Mouse (Mus musculus) natural killer cell, adult 2 months (primary cell): ENCODE data around the gene Ptbp2.

ENCODE experiments used
- DNase-seq, 2 experiments: peaks; one replicate each; pipeline ENCODE4 v3.0.0; 2022; ENCODE audit warnings: low spot score in 2 of 2

Gene Ptbp2

DNA sequence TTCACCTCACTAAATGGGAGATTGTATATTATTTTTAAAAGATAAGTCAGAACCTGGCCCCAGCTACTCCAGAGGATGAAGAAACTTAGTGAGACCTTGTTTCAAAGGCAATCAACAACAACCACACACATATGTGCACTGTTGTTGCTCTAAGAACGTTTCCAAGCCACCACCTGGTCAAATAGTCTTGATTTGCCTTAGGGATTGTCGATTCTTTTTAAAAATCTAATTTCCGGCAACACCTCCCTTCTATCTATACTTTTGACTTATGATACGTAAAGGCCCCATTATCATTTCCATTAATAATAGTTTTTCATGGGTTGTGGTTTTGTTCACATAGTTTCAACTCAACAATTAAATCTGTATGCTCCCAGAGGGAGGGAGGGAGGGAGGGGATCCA, at the start of gene Ptbp2:
TSS of gene Ptbp2 (minus strand) at position 101 of the 400 bp plus-strand sequence.
- no peak for DNase-seq

DNA sequence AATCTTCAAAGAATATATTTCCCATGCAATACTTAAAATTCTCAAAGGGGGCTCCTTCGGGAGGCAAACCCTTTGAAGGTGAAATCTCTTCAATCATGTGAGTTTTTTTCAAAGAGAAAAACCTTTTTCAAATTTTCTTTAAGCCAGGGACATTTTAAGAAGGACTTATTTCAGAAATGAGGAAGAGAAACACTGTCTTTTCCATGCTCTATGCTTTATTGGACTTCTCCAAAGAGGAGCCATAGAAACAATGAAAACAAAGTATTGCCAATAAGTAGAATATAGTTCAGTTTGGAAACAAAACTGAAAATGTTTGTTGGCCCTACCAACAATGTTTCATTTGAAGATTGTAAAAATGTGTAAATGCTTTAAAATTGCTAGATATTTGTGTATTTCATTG, 30.4 kb upstream of the Ptbp2 start:
- no peak for DNase-seq

DNA sequence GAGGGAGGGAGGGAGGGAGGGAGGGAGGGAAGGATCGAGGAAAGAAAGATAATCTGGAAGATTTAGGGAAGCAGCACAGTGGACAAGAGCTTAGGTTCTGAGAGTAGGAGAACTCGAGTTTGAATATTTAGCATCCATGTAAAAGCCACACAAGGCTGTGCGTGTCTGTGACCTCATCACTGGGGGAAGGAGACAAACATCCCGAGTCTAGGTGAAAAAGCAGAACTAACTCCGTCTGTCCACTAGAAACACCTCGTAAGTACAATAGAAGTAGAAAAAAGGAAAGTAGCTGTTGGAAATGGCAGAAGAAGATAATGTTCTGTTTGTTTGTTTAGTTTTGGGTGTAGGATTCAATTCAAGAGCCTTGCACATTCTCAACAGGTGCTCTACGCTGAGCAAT, 21.9 kb upstream of the Ptbp2 start:
- DNase-seq = no peak

DNA sequence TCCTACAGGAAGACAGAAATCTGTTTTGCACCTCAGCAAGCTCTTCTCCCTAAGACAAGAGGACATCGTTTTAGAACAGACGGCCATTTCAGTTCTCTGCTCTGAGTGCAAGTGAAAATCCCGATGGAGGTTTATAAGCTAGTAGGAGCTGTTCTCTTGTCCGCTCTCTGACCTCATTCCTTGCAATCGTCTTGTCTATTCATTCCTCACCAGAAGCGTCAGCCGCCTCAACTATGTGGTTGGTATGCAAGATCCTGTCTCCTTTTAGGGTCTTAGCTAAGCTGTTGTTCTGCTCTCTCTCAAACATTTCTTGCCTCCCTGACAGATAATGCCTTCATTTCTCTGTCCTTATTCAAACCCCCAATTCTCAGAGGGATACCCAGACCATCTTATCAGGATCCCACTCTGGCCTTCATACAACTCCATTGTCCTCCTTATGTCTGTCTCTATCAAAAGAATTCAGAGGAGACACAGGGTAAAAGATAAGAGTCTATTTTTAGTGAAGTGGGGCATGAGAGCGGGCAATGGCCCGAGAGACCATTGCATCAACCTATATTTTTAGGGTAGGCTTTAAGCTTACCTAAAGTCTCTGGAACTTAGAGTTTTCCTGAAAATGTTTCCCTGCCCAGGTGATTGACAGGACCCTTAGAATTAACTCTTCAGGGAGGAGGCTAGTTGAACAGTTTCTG, 10.6 kb upstream of the Ptbp2 start:
- no peak for DNase-seq

DNA sequence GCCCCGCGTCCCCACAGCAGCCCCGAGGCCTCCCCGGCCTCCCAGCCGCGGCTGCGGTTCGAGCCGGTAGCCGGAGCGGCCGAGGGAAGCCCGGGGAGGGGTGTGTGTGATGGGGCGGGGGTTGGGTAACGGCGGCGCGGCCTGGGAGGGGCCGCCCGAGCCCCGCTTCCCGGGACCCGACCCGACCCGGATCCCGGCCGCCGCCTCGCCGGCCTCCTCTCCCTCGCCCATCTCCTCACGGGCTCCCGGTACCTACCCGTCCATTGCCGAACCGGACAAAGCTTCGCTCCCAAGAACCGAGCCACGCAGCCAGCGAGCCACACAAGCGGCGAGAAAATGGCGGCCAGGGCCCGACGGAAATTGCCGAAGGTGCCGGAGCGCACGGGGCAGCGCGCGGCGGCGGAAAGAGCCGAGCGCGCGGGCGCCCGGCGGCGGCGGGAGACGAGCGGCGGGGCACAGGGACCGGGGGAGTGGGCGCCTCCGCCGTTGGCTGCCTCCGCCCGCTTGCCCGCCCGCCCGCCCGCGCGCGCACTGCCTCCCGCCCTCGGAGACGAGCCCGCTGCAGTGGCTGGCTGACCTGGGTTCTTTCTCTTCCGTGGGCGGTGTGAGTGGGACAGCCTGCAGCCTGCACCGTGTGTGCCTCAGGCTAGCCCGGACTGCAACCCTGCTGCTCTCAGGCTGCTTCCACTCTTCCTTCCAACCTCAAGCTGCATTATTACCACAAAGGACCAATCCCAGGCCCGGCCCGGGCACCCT, 1.1 kb downstream of the Ptbp2 start:
- peak; percentile 76 to 83 for DNase-seq

DNA sequence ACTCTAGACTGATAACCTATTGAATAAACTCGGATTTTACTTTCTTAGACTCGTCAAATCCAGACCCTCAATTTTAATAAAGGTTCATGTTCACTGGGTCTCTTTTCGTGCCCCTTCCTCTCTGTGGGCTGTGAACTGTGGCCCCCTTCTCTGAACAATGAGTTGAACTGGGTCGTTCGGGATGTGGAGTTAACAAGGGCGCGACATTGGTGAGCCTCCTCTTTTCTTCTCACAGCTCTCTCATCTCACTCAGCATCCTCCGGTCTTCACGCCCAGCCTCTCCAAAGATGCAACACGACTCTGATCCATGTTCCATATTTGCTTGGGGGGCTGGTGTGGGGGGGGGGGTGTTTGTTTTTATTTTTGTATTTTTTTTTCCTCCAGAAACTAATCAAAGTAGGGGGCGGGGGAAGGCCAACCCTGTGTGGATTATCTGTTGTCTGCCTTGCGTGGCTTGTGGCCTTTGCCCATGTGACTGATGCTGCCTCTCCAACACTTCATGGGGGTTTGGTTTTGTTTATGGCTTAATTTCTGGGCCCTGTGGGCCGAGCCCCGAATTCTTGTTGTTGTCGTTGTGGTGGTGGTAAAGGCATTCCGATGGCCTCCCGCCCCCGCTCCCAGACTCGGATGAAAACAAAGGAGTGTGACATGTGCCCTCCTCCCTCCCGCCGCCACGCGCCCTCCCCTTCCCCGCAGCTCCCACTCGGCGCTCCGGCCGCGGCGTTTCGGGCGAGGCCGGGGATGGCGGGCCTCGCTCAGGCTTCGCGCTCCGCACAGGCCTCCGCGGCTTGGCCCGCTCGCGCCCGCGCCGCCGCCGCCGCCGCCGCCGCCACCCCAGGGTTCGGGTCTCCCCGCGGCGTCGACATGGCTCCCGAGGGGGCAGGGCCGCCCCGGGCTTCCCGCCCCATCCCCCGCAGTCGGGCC, 2.0 kb downstream of the Ptbp2 start:
- peak; percentile 29 to 34 for DNase-seq

DNA sequence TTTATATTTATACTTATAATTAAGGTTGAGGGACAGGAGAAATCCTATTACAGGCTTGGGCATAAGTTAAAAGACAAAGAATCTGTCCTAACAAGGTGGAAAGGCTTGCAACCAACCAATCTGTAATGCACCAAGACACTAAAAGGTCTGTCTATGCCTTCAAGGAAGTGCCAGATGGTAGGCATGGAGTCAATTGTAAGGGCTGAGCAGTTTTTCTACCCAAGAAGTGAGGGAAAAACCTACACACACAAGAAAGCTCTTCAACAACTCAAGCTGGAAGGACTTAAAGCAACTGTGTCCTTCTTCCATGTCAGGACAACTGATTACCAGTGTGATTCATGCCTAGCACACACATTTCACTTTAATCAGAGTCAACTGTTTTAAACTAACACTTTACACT, 3.4 kb downstream of the Ptbp2 start:
- DNase-seq = no peak

DNA sequence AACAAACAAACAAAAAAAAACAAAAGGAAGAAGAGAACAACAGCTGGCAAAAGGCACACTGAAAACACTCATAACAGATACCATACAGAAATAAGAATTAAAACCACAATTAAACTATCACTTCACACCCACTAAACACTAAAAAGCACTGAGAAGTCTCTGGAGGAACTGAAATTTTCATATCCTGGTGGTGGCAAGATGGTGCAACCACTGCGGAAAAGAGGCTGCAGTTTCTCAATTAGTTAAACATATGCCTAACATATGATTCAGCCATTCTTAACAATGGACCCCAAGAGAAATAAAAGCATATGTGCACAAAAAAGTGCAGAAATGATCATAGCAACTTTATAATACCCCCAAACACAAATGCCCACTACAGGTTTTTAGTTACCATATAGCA, 5.0 kb downstream of the Ptbp2 start:
- DNase-seq = no peak

DNA sequence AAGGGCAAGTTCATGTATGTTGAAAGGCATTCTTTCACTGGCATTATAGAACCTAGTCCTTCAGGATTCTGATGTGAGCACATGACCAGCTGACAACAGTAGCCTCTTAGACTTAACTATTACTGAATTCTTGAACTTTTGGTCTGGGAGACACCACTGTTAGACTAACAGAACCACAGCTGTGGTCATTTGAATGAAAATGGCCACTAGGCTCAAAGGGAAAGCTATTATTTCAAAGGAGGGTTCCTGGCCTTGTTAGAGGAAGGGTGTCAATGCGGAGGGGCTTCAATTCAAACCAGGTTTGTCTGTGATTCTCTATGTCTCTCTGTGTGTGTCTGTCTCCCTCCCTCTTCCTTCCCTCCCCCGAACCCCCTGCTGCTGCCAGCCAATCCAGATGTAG, 5.8 kb downstream of the Ptbp2 start:
- DNase-seq = no peak

DNA sequence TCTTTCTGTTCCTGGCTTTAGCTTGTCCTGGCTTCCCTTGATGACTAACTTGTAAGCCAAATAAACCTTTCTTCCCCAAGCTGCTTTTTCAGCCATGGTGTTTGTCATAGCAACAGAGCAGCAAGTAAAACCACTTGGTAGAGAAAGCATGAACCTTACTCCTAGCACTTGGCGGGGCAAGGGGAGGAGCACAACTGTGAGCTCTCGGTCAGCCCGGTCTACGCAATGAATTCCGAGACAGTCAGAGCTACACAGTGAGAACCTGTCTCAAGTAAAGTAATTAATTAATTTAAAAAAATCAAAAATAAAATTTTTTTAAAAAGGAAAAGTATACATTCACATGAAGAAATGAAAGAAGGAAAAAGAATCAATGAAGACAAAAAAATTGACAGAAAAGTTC, 8.1 kb downstream of the Ptbp2 start:
- no peak for DNase-seq

DNA sequence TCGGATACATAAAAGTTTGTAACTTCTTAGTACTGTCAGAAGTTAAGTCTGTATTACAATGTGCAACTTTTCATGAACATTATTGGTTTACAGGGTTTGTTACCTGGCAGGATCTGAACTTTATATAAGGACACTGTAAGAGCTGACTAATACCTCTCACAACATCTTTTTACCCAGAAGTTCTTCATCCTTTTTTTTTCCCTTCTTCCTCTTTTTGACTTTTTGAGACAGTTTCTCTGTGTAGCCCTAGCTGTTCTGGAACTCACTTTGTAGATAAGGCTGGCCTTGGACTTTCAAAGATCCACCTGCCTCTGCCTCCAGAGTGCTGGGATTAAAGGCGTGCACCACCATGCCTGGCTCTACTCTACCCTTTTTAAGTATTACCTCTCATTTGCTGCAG, 11.5 kb downstream of the Ptbp2 start:
- DNase-seq = no peak

DNA sequence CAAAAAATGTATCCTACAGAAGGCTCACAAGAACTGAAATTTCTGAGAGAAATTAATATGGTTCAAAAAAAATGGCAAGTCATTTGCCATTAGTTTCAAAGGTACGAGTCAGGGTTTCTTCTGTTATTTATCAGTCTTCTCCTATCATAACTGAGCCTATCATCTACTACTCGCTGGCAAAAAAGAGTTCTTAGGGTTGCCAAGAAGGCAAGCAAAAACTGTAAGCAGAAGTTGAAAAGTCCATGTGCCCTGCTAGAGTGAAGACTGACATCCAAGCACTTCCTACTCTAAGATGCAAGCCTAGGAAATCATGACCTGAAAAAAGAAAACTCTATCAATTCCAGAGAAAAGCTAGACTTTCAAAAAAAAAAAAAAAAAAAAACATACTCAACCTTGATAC, 20.5 kb downstream of the Ptbp2 start:
- no peak for DNase-seq

DNA sequence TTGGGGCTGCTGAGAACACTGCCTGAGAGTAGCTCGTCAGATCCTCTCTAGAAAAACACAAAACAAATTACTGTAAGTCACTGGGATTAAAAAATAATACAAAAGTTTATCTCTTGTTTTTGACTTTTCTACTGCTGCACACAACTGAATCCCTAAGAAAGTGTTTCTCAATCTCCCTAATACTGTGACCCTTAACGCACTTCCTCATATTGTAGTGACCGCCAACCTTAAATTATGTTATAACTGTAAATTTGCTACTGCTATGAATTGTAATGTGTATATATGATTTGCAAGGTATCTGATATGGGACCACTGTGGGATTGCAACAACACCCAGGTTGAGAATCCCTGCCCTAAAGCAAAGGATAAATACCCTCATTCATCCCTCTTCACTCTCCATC, 22.5 kb downstream of the Ptbp2 start:
- no peak for DNase-seq

DNA sequence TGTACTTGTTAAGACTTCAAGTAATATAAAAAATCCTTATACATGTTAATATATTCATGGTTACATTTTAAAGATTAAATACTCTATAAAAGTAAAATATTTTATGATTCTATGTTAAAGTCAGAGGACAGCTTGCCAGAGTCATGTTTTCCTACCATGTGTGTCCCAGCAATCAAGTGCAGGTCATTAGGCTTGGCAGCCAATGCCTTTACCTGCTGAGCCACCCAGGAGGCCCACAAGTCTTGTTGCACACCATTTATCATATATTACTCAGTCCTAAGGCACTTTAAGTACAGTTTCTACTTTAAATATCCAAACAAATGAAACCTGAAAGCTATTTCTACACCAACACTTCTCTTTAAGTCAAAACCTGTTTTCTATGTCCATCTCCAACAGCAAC, 30.5 kb downstream of the Ptbp2 start:
- DNase-seq = no peak

DNA sequence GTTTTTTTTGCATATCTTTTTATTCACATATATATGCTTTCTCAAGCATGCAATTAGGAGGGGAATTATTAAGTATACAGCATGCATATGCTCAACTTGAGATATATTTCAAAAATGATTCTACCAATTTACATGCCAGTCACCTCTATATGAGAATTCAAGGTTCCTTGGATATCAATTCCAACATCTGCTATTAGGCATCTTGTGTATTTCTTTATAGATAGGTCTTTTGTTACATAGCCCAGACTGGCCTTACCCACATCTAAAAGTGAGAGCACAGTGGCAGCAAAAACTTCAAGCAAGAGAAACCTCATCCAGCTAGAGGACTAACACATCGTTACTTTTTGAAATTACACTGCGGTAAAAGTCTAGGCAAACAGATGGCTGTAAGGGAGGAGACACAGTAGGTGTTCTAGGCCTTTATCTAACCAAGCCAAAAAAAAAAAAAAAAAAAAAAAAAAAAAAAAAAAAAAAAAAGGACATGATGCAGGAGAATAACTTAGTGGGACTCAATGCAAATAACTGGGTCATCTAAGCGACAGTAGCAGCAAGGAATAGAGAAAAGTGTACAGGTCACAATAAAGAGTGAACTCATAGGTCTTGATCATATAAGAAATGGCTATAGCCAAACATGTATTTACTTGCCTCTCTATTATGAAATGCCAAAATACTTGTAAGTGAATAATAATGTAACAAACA, 34.6 kb downstream of the Ptbp2 start:
- no peak for DNase-seq

DNA sequence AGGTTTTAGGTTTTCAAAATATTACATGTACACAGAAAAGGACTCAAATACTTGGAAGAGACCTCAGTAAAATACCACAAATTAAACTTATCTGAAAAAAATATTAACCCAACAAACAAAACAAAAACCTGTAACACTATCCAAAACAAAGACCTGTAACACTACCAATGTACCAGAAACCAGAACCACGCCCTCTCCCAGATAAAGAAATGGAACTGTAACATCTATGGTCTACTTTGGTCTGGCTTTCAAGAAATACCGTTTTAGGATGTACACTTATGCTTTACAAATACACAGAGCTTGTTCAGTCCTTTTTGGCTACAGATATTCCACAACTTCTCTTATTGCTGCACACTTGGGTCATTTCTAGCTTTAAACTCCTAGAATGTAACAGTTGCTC, 35.1 kb downstream of the Ptbp2 start:
- DNase-seq = no peak

DNA sequence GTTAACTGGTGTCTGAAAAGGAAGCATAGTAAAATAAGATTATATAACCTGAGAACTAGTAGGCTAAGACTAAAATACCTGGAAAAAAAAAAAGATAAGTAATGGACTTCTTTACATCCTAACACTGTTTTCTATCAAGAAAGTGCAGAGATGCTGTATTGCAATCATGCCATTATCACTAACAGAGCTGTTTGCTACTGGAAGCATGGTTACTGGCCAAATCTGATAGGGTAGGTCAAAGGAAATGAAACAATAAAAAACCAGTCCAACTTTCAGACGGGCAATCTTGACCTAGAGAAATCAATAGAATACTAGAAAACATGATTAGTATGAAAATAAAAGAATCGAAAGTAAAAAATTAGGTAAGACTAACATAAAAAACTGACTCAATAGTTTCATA, 37.6 kb downstream of the Ptbp2 start:
- DNase-seq = no peak

DNA sequence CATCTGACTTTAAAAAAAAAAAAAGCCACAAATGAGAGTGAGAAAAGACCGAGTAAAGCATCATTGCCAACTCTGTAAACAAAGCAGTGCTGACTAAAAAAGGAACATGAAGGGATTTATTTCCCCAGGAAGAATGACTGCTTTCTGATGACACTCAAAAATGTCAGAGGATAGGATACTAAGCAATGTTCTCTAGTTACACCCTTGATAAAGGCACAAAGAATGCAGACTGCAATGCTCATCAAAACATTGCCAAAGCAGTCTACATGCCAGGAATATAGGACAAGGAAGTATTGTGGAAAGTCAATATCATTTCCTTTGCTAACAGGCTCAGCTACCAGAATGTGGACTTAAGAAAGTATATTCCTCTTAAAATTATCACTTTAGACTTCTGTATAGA, 38.5 kb downstream of the Ptbp2 start:
- no peak for DNase-seq

DNA sequence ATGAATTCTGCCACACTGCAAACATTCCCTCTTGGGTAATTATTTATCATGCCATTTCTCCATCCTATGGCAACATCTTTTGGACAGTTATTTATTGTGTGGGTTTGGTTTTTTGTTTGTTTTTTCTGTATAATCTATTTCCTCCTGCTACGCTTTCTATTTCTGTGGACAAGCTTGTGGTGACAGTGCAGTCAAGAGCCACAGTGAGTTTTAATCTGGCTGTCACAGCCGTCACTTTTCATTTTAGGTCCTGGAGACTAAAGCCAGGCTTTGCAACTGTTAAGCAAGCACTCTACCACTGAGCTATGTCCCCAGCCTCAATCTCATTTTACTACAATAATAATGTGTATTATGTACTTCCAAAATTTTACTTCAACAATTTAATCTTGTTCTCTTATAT, 54.4 kb downstream of the Ptbp2 start:
- DNase-seq = no peak

DNA sequence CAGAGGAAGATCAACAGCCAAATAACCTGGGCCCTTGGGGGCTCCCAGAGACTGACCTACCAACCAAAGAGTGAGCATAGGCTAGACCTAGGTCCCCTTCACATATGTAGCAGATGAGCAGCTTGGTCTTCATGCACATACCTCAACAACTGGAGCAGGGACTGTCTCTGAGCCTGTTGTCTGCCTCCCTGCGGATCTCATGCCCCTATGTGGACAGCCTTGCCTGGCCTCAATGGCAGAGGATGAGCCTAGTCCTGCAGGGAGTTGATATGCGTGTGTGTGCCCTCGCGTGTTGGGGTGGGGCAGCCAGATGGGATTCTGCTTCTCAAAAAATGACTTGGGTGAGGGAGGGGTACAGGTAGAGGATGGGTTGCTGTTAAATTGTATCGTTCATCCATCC, 72.2 kb downstream of the Ptbp2 start:
- no peak for DNase-seq

DNA sequence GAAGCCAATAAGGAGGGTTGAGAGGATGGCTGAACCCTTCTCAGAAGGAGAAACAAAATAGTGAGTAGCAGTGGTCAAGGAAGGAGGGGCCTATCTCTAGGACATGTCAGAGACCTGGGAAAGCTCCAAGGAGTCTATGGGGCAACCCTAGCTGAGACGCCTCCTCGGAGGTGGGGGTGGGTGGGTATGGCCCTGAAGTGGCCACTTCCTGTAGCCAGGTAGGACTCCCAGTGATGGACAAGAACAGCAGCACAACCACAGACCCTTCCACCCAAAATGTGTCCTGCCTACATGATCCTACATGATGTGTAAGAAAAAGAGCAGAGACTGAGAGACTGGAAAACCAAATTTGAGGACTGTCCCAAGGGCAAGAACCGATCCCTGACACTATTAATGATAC, 72.8 kb downstream of the Ptbp2 start:
- no peak for DNase-seq

DNA sequence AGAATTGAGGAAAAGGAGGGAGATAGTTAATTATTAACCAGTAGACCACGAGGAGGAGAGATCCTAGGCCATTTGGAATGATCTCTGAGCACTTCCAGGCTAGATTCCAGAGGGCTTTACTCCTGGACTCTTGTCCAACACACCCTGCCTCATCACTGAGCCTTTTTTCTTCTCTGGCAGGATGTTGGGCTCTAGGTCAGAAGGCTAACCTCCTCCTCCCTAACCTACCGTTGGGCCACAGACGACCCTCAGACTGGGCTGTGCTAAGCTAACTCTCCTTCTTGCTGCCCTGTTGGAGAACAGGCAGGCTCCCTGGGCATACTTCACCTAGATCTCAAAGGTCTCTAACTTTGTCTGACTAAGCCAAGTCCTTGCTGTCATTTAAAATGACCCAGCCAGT, 82.8 kb downstream of the Ptbp2 start:
- no peak for DNase-seq
